Mouse (Mus musculus) neural tube, embryonic 12.5 days (tissue): ENCODE measurements around the gene Rock2. TPM values are rescaled to one million over a fixed set of nuclear protein-coding genes. Genes with fewer than 3 reads are reported as not detected.
A peak's percentile ranks its signal among the peaks of the same experiment; 100 is the strongest.

ENCODE experiments used
- ATAC-seq: fragments of 200-750 bp; cut with Nextera tagmentation; 2 replicates; pipeline ENCODE4 v1.8.0; 2017; ENCODE audit warnings: low read depth, mild to moderate bottlenecking, moderate TSS enrichment, moderate library complexity; ENCODE audit not compliant: low FRiP score
- H3K27ac ChIP-seq: fragments of 300-500 bp; sonication (generic); 2 replicates; pipeline ENCODE4 v1.5.1; 2016
- H3K27me3 ChIP-seq: fragments of 300-500 bp; sonication (generic); replicated peaks from 2 replicates; pipeline ENCODE4 v1.6.1; 2016; ENCODE audit warnings: mild to moderate bottlenecking
- H3K36me3 ChIP-seq: fragments of 300-500 bp; sonication (generic); 2 replicates; pipeline ENCODE4 v1.6.1; 2016; ENCODE audit warnings: mild to moderate bottlenecking
- H3K4me1 ChIP-seq: fragments of 300-500 bp; sonication (generic); 2 replicates; pipeline ENCODE4 v1.6.1; 2016
- H3K4me2 ChIP-seq: fragments of 300-500 bp; sonication (generic); replicated peaks from 2 replicates; pipeline ENCODE4 v1.6.1; 2016; ENCODE audit warnings: mild to moderate bottlenecking
- H3K4me3 ChIP-seq: fragments of 300-500 bp; sonication (generic); 2 replicates; pipeline ENCODE4 v1.5.1; 2016
- H3K9ac ChIP-seq: fragments of 300-500 bp; sonication (generic); 2 replicates; pipeline ENCODE4 v1.6.1; 2016; ENCODE audit warnings: mild to moderate bottlenecking
- H3K9me3 ChIP-seq: fragments of 300-500 bp; sonication (generic); 2 replicates; pipeline ENCODE4 v1.6.1; 2016; ENCODE audit warnings: mild to moderate bottlenecking
- WGBS: fragments of 180-500 bp; shearing (Covaris S2); methylation state at CpG from one replicate; pipeline ENCODE4 v1.1.7; 2016; 5-methylcytosine and 5-hydroxymethylcytosine counted together
- polyA plus RNA-seq: library from polyadenylated mRNA; unstranded; fragments of >200 nt; fragmentation: Nextera tagmentation; extraction: Ambion mirVana; gene quantifications from 2 replicates; pipeline ENCODE4 v1.2.1, GENCODE M21; 2016

Rock2 gene
- polyA plus RNA-seq, 1 experiment from 2014 or later: 21.4 TPM

DNA sequence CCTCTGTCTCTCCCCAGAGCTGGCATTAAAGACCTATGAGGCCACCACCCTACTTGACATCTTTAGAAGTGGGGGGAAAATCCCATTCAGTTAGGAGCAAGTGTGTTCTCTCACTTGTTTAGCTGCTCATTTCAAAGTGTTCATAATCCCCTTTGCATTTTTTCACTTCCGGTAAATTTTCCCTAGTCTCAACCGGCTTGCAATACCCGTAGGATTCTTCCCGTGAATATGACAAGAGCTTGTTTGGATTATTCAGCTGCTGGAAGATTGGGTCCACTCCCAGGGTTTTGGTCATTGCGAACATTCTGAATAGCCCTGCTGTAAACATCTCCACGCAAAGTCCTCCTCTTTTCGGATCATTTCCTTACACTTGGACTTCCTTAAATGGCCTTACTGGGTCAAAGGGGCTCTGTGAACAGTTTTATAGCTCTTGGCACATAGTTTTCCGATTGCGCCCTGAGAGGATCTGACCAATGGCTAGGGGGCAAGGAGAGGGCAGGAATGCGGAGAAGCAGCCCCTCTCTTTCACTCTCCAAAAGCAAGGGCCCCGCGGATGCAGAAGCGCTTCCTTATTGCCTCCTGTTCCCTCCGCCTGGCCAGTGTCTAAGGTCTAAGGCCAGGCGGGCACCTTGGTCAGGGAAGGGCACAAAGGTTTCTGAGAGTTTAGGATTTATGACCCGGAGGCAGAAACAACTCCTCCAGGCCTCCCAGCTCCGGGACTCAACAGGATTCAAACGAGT, 869 bp upstream of the Rock2 start:
- peaks cover 27% of the 10 kb centered on the region for H3K4me1 ChIP-seq
- H3K4me3 ChIP-seq: peak overlapping the region; percentile 93
- no peaks in the 10 kb centered on the region for H3K36me3 ChIP-seq
- ATAC-seq: no peak
- no peaks in the 10 kb centered on the region for H3K9me3 ChIP-seq
- 2% methylated on average over 18 of the region's 18 CpGs for WGBS
- peak overlapping the region; percentile 77 for H3K4me2 ChIP-seq
- H3K27me3 ChIP-seq: no peaks in the 10 kb centered on the region
- H3K9ac ChIP-seq: peak overlapping the region; percentile 93
- peak overlapping the region; percentile 89 for H3K27ac ChIP-seq

DNA sequence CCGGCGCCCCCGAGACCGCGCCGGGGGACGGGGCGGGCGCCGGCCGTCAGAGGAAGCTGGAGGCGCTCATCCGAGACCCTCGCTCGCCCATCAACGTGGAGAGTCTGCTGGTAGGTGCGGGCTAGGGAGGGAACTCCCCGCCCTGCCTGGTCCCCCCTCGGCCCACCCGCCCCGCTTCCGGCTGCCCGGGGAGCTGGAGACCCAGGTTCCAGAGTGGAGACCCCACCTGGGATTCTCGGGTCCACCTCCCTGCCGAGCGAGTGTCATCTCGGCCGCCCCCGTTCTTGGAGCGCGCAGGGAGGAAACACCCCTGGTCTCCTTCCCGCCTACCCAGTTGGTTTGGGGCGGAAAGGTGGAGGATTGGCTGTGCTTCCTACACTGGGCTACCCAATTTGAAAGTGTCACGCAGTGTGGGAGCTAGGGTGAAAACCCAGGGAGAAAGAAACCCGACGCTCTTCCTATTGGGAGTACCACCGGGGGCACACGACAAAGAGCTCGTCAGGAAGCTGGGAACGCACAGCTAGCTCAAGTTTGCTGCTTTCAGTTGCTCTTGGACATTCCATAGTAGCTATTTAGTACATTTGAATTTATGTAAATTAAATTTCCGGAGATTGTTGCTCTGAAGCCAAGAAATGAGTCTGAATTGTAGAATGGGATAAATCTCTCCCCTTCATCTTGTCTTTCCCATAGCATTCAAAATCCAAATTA, 680 bp downstream of the Rock2 start:
- peak; percentile 71 for ATAC-seq
- H3K4me2 ChIP-seq: peak overlapping the region; percentile 77
- WGBS: under 1% methylated on average over 41 of the region's 41 CpGs

DNA sequence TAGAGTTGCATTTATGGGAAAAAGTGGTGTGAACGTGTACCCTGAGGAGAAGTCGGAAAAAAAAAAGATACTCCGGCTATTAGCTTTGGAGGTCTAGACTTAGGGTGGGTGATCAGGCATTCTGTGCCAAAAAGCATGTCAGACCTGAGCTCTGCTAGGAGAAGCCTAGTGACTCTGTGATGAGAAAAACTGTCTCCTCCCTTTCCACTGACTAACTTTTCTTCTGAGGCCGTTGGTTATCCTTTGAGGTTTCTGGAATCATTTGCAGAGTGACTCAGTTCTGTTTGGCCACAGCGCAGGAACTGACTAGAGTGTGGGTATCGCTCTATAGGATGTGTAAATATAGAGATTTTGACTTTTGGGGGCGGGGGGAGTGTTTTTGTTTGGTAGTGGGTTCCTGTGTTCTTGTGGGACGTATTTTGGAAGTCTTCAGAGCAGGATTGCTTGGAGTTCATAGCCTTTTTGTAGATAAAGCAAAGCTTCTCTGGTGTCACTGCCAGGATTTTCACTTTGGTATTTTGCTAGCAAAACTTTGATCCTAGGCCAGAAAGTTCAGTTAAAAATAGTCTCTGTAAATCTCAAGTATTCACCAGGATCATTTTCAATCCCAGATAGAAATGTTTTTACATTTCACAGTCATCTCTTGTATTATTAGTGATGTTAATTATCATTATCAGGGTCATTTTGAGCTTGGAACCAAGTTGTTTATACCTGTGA, 1.5 kb downstream of the Rock2 start:
- no peaks in the 10 kb centered on the region for H3K36me3 ChIP-seq
- no peak for ATAC-seq
- H3K4me1 ChIP-seq: peaks cover 28% of the 10 kb centered on the region
- H3K9me3 ChIP-seq: no peaks in the 10 kb centered on the region
- H3K27ac ChIP-seq: no peak overlapping the region
- peak overlapping the region; percentile 93 for H3K4me3 ChIP-seq
- H3K27me3 ChIP-seq: no peaks in the 10 kb centered on the region
- WGBS: 25% methylated on average over 8 of the region's 8 CpGs
- peak overlapping the region; percentile 77 for H3K4me2 ChIP-seq
- peak overlapping the region; percentile 93 for H3K9ac ChIP-seq

More for the DNA sequence above, 680 bp downstream of the Rock2 start:
- H3K4me1 ChIP-seq: peaks cover 28% of the 10 kb centered on the region
- no peaks in the 10 kb centered on the region for H3K9me3 ChIP-seq
- peak overlapping the region; percentile 93 for H3K4me3 ChIP-seq
- peak overlapping the region; percentile 89 for H3K27ac ChIP-seq
- H3K36me3 ChIP-seq: no peaks in the 10 kb centered on the region
- peak overlapping the region; percentile 93 for H3K9ac ChIP-seq
- H3K27me3 ChIP-seq: no peaks in the 10 kb centered on the region

DNA sequence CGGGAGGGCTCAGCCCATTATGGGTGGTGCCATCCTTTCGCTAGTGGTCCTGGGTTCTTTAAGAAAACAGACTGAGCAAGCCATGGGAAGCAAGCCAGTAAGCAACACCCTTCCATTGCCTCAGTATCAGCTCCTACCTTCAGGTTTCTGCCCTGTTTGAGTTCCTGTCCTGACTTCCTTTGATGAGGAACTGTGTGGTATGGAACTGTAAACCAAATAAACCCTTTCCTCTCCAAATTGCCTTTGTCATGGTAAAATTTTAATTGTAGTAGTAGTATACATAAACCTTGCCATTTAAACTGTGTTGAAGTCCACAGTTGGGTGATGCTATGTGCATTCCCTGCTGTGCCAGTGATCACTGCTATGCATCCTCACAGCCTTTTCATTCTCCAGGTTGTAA, 2.5 kb downstream of the Rock2 start:
- H3K9me3 ChIP-seq: no peaks in the 10 kb centered on the region

DNA sequence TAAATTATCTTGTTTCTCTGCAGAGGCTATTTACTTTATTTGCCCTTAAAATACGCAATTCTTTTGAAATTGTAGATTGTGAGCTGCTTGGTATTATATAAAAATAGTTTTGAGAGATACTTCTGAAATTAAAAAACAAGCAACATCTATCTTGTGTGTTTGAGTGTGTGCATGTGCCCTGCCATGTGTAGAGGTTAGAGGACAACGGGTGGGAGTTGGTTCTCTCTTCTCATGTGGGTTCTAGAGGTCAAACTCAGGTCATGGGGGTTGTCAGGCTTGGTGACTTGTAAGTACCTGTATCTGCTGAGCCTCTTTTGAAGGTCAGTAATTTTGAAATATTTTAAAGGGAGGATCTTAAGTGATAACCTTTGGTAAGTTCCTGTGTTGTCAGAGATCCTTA, 3.5 kb downstream of the Rock2 start:
- Histone ChIP-seq H3K9ac (no peak overlapping the region), H3K36me3 (no peaks in the 10 kb centered on the region), H3K4me2 (no peak overlapping the region), H3K4me1 (peaks cover 28% of the 10 kb centered on the region), H3K9me3 (no peaks in the 10 kb centered on the region), H3K27ac (no peak overlapping the region), H3K4me3 (no peak overlapping the region), H3K27me3 (no peaks in the 10 kb centered on the region)
- WGBS: 48% methylated on average over 2 of the region's 2 CpGs
- ATAC-seq: no peak

More for the DNA sequence above, 2.5 kb downstream of the Rock2 start:
- Histone ChIP-seq H3K36me3 (no peaks in the 10 kb centered on the region), H3K4me3 (no peak overlapping the region), H3K4me1 (peaks cover 28% of the 10 kb centered on the region), H3K27me3 (no peaks in the 10 kb centered on the region), H3K9ac (no peak overlapping the region), H3K27ac (no peak overlapping the region), H3K4me2 (peak overlapping the region; percentile 77; the same call in 1 of the 2 replicates)
- no peak for ATAC-seq
- 68% methylated on average over 2 of the region's 2 CpGs for WGBS

DNA sequence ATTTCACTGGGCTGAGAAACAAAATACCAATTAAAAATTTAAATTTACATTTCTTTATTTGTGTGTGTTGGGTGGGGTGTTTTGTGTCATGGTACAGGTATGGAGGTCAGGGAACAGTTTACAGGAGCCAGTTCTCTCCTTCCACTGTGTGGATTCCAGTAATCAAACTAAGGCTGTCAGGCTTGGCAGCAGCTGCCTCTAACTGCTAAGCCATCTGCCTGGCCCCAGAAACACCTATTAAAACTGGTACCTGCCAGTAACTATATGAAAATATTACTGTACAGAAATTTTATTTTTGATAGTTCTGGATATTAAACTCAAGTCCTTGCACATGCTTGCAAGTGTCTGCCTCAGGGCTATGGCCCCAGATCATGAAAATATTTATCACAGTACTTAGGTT, 4.1 kb downstream of the Rock2 start:
- H3K9ac ChIP-seq: no peak overlapping the region

DNA sequence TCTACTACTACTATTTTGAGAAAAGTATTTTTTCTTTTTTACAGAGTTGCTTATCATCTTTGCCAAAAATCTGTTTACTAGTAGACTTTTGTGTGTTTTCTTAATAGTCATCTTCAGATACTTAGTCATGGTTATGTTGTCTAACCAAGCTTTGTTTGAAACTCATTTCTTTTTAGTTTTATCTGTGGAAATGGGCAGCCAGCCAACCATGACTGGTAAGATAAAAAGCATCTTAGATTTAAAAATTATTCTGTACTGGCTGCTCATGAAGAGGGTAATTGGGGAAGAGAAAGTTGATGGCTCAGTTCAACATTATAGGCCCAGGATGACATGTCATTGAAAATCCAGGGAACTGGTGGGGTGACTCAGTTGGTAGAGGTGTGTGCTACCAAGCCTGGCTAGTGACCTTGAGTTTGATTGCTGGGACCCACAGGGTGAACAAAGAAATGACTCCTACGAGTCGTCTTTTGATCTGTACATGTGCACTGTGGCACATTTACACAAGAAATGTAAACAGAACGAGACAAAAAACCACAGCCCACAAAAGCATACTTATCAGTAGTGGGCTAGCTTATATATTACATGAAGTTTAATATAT, 6.0 kb downstream of the Rock2 start:
- H3K36me3 ChIP-seq: no peaks in the 10 kb centered on the region

More for the DNA sequence above, 4.1 kb downstream of the Rock2 start:
- H3K27ac ChIP-seq: no peak overlapping the region
- no peaks in the 10 kb centered on the region for H3K36me3 ChIP-seq
- no peak overlapping the region for H3K4me3 ChIP-seq
- H3K9me3 ChIP-seq: no peaks in the 10 kb centered on the region
- H3K27me3 ChIP-seq: no peaks in the 10 kb centered on the region
- H3K4me1 ChIP-seq: peaks cover 27% of the 10 kb centered on the region
- no peak for ATAC-seq
- no peak overlapping the region for H3K4me2 ChIP-seq

DNA sequence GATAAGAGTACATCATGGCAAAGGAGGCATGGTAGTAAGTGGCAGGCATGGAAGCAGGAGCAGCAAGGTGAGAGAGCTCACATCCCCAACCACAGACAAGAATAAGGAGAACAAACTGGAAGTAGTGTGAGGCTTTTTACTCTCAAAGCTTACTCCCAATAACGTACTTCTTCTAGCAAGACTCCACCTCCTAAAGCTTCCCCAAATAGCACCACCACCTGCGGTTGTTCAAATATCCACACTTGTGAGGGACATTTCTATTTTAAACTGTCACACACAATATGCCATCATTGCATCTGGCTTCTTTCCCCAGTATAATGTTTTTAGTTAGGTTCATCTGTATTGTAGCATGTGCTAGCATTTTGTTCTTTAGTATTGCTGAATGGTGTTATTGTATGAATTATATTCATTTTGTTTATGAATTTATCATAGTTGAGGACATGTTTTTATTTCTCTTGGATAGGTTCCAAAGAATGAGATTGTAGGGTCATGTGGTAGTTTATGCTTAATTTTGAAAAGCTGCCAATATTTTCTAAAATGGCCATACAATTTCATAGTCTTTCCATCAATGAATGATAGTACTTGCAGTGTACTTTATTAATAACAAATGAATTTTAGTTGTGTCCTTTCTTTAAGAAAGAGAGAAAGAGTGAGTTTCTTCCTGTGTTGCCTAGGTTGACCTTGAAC, 9.4 kb downstream of the Rock2 start:
- H3K9me3 ChIP-seq: no peaks in the 10 kb centered on the region
- H3K27me3 ChIP-seq: no peaks in the 10 kb centered on the region
- no peak overlapping the region for H3K4me3 ChIP-seq
- H3K36me3 ChIP-seq: no peaks in the 10 kb centered on the region
- no peak overlapping the region for H3K9ac ChIP-seq
- 88% methylated on average over 2 of the region's 2 CpGs for WGBS
- no peaks in the 10 kb centered on the region for H3K4me1 ChIP-seq
- H3K27ac ChIP-seq: no peak overlapping the region
- H3K4me2 ChIP-seq: no peak overlapping the region
- ATAC-seq: no peak

More for the DNA sequence above, 6.0 kb downstream of the Rock2 start:
- Histone ChIP-seq H3K4me3 (no peak overlapping the region), H3K9ac (no peak overlapping the region), H3K4me2 (no peak overlapping the region), H3K27me3 (no peaks in the 10 kb centered on the region), H3K27ac (no peak overlapping the region), H3K4me1 (peaks cover 21% of the 10 kb centered on the region), H3K9me3 (no peaks in the 10 kb centered on the region)
- ATAC-seq: no peak
- 63% methylated on average over 3 of the region's 3 CpGs for WGBS

DNA sequence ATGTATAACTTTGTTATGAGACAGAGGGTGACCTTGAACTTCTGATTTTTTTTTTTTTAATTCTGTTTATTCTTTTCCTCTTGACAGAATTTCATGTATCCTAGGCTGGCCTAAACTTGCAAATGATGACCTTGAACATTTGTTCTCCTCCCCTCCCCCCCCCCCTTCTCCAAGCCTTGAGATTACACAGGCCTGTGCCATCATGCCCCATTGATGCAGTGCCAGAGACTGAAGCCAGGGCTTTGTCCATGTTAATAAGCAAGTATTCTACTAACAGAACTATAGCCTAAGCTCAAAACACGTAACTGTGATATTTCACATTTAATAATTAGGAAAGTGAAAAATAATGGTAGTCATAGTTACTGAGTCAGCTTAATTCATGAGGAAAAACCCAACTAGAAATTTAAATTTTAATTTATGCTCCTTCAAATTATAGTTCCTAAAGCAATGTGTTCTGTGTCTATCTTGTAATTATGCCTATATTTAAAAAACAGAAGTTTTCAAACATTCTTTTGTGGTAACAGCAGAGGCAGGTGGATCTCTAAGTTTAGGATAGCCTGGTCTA, 12.7 kb downstream of the Rock2 start:
- ATAC-seq: no peak
- Histone ChIP-seq H3K4me3 (no peak overlapping the region), H3K27ac (no peak overlapping the region), H3K4me2 (no peak overlapping the region), H3K36me3 (no peaks in the 10 kb centered on the region), H3K4me1 (no peaks in the 10 kb centered on the region), H3K9me3 (no peaks in the 10 kb centered on the region), H3K27me3 (no peaks in the 10 kb centered on the region), H3K9ac (no peak overlapping the region)
- 98% methylated on average over 1 of the region's 1 CpGs for WGBS

DNA sequence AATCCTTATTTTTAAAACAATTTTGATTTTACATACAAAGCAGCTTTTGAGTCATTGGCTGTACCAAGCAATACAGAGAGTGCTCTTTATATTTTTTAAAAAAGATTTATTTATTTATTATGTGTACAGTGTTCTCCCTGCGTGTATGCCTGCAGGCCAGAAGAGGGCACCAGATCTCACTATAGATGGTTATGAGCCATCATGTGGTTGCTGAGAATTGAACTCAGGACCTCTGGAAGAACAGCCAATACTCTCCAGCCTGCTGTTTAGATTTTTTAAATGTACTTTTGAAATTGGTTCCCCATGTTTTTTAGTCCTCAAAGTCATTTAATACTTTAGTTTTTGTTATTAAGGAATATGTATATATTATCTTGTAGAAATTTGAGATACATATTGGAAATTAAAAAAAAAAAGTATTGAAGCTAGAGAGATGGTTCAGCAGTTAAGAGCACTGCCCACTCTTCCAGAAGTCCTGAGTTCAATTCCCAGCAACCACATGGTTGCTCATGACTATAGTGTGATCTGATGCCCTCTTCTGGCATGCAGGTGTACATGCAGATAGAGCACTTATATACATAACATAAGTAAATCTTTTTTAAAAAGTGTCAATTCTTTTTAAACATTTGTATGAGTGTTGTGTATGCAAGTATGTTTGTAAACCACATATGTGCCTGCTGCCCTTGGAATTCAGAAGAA, 13.4 kb downstream of the Rock2 start:
- Histone ChIP-seq H3K4me1 (no peaks in the 10 kb centered on the region), H3K4me2 (no peak overlapping the region), H3K36me3 (no peaks in the 10 kb centered on the region), H3K27me3 (no peaks in the 10 kb centered on the region), H3K4me3 (no peak overlapping the region), H3K9ac (no peak overlapping the region), H3K27ac (no peak overlapping the region), H3K9me3 (no peaks in the 10 kb centered on the region)
- WGBS: 95% methylated on average over 1 of the region's 1 CpGs
- ATAC-seq: no peak

DNA sequence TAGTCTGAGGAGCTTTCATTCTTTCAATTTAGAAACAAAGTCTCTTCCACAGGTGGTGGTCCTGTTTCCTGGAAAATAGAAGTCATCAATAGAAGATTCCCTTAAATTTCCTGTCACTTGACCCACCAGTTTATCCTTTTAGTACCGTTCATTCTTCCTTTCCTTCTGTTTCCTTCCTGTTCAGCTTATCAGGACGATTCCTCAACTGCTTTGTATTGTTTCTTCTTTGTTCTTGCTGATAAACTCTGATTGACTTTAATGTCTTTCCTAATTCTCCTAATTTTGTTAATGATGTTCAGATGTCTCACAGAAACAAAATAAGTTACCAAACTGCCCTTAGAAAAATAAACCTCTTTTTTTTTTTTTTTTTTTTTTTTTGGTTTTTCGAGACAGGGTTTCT, 16.8 kb downstream of the Rock2 start:
- no peak overlapping the region for H3K9ac ChIP-seq
- H3K4me1 ChIP-seq: no peaks in the 10 kb centered on the region
- no peaks in the 10 kb centered on the region for H3K9me3 ChIP-seq
- no peak overlapping the region for H3K27ac ChIP-seq
- ATAC-seq: no peak
- H3K4me2 ChIP-seq: no peak overlapping the region
- H3K27me3 ChIP-seq: no peaks in the 10 kb centered on the region
- H3K4me3 ChIP-seq: no peak overlapping the region
- WGBS: 77% methylated on average over 2 of the region's 3 CpGs
- H3K36me3 ChIP-seq: no peaks in the 10 kb centered on the region
